Mouse (Mus musculus): ENCODE measurements around the gene Arhgef18. TPM values are rescaled to one million over a fixed set of nuclear protein-coding genes. Genes with fewer than 3 reads are reported as not detected.

Arhgef18 gene
- polyA plus RNA-seq, 1 experiment, result 34.7 TPM

DNA sequence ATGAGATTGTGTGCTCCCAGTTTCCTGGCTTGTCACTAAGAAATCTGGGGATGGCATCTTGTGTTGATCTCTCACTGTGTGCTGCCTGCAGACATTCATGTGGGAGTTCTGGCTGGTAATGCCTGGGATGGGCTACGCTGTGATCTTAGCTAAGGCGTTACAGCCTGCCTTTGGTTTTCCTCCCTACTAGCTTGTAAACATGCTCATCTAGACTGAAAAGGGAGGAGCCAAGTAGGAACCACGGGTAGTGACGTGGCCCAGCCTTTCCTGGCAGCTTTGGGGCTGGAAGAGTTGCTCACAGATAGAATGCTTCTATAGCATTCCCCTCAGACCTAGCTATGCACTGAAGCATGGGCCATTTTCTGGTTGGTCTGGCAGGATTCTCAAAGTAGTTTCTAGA lies 109.4 kb downstream of the Arhgef18 start:
- 48% methylated on average over 4 of the region's 4 CpGs for WGBS
- Histone ChIP-seq H3K27ac (ENCODE audit: control insufficient read depth, insufficient read depth, low read depth, low read length, poor library complexity) (no peak overlapping the region), H3K4me1 (ENCODE audit: control insufficient read depth, insufficient read depth, low read length) (peaks cover 3% of the 10 kb centered on the region; the same call in 1 of the 2 replicates), H3K4me3 (replicated peaks; ENCODE audit: control insufficient read depth, low read depth, low read length) (no peak overlapping the region)
- TF ChIP-seq CTCF (IDR thresholded peaks at IDR 0.05; ENCODE audit: control insufficient read depth, insufficient read depth, low read length) (no peak), POLR2A (IDR thresholded peaks at IDR 0.05; ENCODE audit: borderline replicate concordance, control insufficient read depth, low read depth, low read length) (no peak)

Other genes with a start within 250 kb of the Arhgef18 start
- 7.3 and 24.6 TPM in 2 replicates for gene Insr, start 113.4 kb upstream of the Arhgef18 start, polyA plus RNA-seq (2011; ENCODE audit: insufficient read depth, insufficient read length, low replicate concordance, missing spikeins)
- gene A430078G23Rik, start 39.6 kb upstream of the Arhgef18 start, polyA plus RNA-seq (2011; ENCODE audit: insufficient read depth, insufficient read length, low replicate concordance, missing spikeins), result 14.8 and 30.1 TPM in 2 replicates
- gene Pex11g, start 74.7 kb downstream of the Arhgef18 start, polyA plus RNA-seq (2011; ENCODE audit: insufficient read depth, insufficient read length, low replicate concordance, missing spikeins), result 1.7 and 2.6 TPM in 2 replicates
- gene Tex45, start 77.9 kb downstream of the Arhgef18 start, polyA plus RNA-seq (2011; ENCODE audit: insufficient read depth, insufficient read length, low replicate concordance, missing spikeins), result 1.00 TPM in 1 of 2 replicates, not detected in the other
- 3.9 and 5.8 TPM in 2 replicates for gene Zfp358, start 100.1 kb downstream of the Arhgef18 start, polyA plus RNA-seq (2011; ENCODE audit: insufficient read depth, insufficient read length, low replicate concordance, missing spikeins)
- gene Mcoln1, start 107.5 kb downstream of the Arhgef18 start, polyA plus RNA-seq (2011; ENCODE audit: insufficient read depth, insufficient read length, low replicate concordance, missing spikeins), result 97.4 and 154 TPM in 2 replicates
- gene Pnpla6, start 122.4 kb downstream of the Arhgef18 start, polyA plus RNA-seq (2011; ENCODE audit: insufficient read depth, insufficient read length, low replicate concordance, missing spikeins), result 36.3 and 52.7 TPM in 2 replicates
- gene C330021F23Rik, start 175.0 kb downstream of the Arhgef18 start, polyA plus RNA-seq (2011; ENCODE audit: insufficient read depth, insufficient read length, low replicate concordance, missing spikeins), result not detected in 2 replicates
- 1.1 and 4.1 TPM in 2 replicates for gene Camsap3, start 194.3 kb downstream of the Arhgef18 start, polyA plus RNA-seq (2011; ENCODE audit: insufficient read depth, insufficient read length, low replicate concordance, missing spikeins)
- 22.4 and 40.3 TPM in 2 replicates for gene Xab2, start 228.3 kb downstream of the Arhgef18 start, polyA plus RNA-seq (2011; ENCODE audit: insufficient read depth, insufficient read length, low replicate concordance, missing spikeins)
- gene Pet100, start 228.5 kb downstream of the Arhgef18 start, polyA plus RNA-seq (2011; ENCODE audit: insufficient read depth, insufficient read length, low replicate concordance, missing spikeins), result 162 and 227 TPM in 2 replicates
- gene Pcp2, start 232.5 kb downstream of the Arhgef18 start, polyA plus RNA-seq (2011; ENCODE audit: insufficient read depth, insufficient read length, low replicate concordance, missing spikeins), result not detected in 2 replicates
- gene Stxbp2, start 237.9 kb downstream of the Arhgef18 start, polyA plus RNA-seq (2011; ENCODE audit: insufficient read depth, insufficient read length, low replicate concordance, missing spikeins), result 229 and 373 TPM in 2 replicates